Mouse (Mus musculus): ENCODE results near the gene Smoc2. TPM values are rescaled to one million over a fixed set of nuclear protein-coding genes. Genes with fewer than 3 reads are reported as not detected.
A peak's percentile ranks its signal among the peaks of the same experiment; 100 is the strongest.

Smoc2 gene
- total RNA-seq, 2 experiments from 2014 or later, result 71.5 to 71.9 TPM

DNA sequence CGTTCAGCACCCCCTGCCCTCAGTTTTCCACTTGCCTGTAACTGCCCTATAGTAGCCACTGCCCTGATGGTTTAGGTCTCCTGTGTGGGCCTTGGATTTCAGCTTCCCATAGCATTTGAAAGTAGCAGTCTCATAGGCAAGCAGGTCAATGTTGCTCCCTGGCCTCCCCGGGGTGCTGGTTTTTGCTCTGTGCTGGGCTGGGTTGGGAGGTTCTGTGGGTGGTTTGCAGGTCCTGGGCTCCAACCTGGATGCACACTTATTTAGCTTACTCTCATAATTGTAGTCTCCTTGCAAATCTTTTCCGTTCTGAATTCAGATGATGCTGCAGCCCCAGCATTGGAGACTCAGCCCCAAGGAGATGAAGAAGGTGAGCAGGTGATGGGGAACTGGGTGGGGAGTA is 67.6 kb downstream of the Smoc2 start:
- DNase-seq (ENCODE audit: low spot score), result no peak

DNA sequence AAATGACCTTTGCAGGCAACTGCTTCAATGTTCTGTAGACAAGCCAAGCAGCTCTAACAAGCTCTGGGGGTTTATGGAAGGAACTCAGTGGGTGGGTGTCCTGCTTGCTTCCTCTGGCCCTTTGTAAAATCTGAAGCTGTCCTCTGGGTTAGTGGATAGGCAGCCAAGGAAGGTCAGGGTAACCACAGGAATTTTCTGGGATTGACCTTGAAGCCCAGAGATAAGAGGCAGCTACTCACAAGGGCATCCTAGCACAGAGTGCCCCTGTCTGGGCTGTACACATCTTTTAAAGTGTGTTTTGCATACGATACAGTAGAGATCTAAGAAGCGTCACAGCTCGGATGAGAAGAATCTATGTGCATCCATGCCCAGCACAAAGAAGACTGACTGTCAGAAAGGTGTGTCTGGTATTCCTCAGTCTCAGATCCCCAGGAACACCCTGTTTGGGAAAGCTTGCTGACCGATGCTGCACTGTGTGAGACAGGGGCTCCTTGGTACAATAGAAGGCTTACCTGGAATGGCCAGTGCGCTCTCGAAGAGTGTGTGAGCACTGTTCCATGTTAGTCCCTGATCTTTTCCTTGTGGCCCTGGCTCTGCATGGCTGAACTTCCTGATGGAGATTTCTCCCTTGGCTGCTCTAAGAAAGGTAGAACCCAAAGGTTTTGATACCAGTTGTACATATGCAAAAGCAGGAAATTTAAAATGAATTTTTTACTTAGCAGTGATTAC is 69.9 kb downstream of the Smoc2 start:
- DNase-seq (ENCODE audit: low spot score), result no peak

GRCm38 (mm10) chr17:14353219-14354079 is 74.1 kb downstream of the Smoc2 start:
- DNase-seq (ENCODE audit: low spot score), result no peak

GRCm38 (mm10) chr17:14361511-14361910 is 82.2 kb downstream of the Smoc2 start:
- no peak for DNase-seq (ENCODE audit: low spot score)

GRCm38 (mm10) chr17:14370476-14370875 is 91.2 kb downstream of the Smoc2 start:
- no peak for DNase-seq (ENCODE audit: low spot score)

- peak; percentile 59 for DNase-seq (ENCODE audit: low spot score)
These were observed 92.3 kb downstream of the Smoc2 start for GRCm38 (mm10) chr17:14371606-14372005.

GRCm38 (mm10) chr17:14372324-14373145 is 93.2 kb downstream of the Smoc2 start:
- DNase-seq (ENCODE audit: low spot score), result peak; percentile 55

DNA sequence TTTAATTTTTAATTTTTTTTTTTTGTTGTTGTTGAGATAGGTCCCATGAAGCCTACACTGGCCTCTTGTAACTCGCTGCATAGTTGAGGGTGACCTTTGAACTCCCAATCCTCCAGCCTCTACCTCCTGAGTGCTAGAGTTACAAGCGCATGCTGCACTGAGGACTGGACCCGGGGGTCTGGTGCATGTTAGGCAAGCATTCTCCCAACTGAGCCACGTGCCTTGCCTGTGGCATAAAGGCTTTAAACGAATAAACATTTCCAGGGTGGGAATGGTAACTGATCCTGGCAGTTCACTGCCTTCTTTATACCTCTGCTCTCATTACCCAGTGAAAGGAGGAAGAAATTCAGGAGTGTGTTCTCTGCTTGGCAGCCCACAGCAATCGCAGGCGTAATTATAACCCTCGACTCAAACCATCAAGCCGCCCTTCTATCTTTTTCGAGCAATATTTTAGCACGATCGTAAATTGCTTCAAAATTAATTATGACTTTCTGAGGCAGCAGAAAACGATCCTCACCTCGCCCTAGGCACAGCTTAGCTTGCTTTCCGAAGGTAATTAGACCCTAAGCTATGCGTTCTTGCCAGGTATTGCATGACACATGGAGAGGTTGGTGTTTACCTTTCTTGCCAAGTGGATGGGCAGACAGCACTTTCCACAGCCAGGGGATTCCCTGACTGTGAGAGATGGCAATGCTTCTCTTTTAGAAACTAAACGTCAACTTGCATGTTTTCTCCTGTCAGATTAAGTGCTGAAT is 99.6 kb downstream of the Smoc2 start:
- peak; percentile 74 for DNase-seq (ENCODE audit: low spot score)

- no peak for DNase-seq (ENCODE audit: low spot score)
These were observed 100.2 kb downstream of the Smoc2 start for GRCm38 (mm10) chr17:14379518-14379917.

- DNase-seq (ENCODE audit: low spot score), result no peak
These were observed 100.7 kb downstream of the Smoc2 start for GRCm38 (mm10) chr17:14379966-14380365.

GRCm38 (mm10) chr17:14380526-14380925 is 101.2 kb downstream of the Smoc2 start:
- peak; percentile 53 for DNase-seq (ENCODE audit: low spot score)

- DNase-seq (ENCODE audit: low spot score), result no peak
These were observed 102.2 kb downstream of the Smoc2 start for GRCm38 (mm10) chr17:14381482-14381881.

- DNase-seq (ENCODE audit: low spot score), result no peak
These were observed 104.7 kb downstream of the Smoc2 start for GRCm38 (mm10) chr17:14383981-14384380.

DNA sequence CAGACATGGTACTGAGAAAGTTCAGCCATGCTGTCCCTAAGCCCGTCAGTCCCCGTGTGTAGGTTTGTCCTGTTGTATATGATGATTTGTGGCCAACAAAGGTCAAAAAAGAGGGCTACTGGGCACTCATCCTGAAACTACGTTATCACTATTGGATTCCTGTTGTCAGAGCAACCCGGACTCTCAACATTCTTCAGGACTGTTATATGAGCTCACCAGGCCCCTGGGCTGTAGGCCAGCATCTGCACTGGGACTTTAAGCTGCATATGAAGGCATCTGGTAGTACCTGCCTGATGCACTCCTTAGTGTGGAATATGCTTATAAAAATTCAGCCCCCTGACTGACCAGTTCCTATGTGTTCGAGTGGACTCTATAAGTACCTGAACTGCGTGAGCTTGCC is 105.7 kb downstream of the Smoc2 start:
- no peak for DNase-seq (ENCODE audit: low spot score)

GRCm38 (mm10) chr17:14387261-14387660 is 108.0 kb downstream of the Smoc2 start:
- DNase-seq (ENCODE audit: low spot score), result no peak

DNA sequence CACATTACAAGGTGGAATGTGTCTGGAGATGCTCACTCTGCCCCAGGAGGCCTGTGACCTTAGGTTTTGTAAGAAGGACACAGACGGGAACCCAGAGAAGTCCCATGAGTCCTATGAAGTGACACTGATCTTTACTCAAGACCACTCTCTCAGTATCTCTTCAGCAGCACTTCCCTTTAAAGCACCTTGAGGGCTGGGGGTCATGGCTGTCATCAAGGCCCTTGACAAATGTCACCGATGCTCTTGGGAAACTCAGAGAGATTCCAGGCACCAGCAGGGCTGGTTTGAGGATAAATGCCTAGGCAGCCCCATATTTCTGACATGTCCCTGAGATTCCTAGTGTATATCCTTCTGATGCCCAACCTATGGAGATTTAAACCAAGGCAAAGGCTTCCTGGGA is 113.1 kb downstream of the Smoc2 start:
- DNase-seq (ENCODE audit: low spot score), result no peak

GRCm38 (mm10) chr17:14394861-14395260 is 115.6 kb downstream of the Smoc2 start:
- no peak for DNase-seq (ENCODE audit: low spot score)

- DNase-seq (ENCODE audit: low spot score), result peak; percentile 75
These were observed 118.2 kb downstream of the Smoc2 start for GRCm38 (mm10) chr17:14397456-14397855.

DNA sequence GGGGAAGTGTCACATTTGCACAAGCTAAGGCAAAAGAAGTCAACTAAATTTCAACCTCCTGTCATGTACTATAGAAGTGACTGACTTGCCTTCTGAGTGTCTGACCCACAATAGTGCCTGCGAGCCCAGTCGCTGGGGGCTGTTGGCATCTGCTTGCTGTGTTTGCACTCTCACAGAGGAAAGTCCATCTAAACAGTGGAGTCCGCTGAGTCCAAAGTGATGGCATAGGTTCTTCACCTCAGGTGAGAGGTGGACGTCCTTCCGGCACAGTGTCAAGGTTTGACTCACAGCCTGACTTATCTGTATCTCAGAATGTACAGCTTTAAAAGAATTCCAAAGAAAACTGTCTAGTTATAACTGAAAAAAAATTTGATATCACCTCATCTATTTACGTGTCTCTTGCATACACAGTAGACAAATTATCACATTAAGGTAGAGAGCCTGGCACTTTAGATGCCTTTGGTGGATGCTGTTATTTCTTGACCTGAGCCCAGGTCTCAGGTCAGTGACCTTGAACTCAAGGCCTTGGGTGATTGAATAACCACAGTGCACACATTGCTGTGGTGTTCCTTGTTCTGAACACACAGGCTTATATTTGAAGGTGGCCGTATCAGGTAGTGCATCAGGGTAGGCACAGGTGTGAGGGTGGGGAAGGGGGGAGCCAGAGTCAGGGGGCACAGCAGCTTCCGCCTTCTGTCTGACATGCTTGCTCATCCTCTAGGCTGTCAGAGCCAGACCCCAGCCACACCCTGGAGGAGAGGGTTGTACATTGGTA is 119.5 kb downstream of the Smoc2 start:
- no peak for DNase-seq (ENCODE audit: low spot score)

DNA sequence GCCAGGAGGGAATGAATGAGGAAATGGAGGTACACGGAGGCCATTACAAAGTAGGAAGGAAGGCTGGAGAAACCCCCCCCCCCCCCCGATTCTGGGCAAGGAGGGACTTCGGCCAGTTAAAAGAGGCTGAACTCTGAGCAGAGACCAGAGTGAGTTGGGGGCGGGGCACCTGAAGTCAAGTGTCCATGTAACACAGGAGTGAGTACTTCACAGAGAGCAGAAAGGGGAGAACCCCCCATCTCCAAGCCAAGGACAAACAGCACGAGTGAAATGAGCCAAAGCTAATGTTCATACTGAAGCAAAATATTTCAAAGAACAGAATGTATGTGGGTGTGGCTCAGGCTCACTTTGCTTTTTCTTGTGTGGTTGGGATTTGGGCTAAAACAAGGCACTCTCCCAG is 121.7 kb downstream of the Smoc2 start:
- DNase-seq (ENCODE audit: low spot score), result no peak

Data from gastrocnemius, adult 18-20 months (tissue).